Mouse (Mus musculus): ENCODE measurements around the gene Gga3. TPM values are rescaled to one million over a fixed set of nuclear protein-coding genes. Genes with fewer than 3 reads are reported as not detected.

Gene Gga3
- polyA plus RNA-seq, 2 experiments = 6.4 to 9.2 TPM

DNA sequence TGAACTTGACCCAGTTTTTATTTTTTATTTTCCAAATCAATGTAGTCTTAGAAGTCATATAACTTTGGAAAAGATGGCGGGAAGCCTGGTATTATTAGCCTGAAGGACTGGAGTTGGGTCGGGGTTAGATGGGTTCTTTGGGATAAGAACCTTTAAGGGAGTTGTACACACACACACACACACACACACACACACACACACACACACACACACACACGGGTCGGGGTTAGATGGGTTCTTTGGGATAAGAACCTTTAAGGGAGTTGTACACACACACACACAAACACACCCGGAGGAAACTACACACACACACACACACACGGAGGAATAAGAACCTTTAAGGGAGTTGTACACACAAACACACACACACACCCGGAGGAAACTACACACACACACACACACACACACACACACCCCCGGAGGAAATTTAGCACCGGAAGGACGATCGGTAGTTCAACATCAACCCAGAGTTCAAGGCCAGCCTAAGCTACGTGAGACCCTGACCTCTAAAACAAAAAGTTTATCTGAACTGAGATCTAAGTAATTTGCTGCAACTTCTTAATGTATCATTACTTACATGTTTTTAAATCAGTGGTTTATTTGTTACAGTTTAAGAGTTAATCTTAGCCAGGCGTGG is 24.7 kb upstream of the Gga3 start:
- peak; percentile 7; the same call in 1 of the 2 replicates for ATAC-seq (ENCODE audit: insufficient read depth)
- TF ChIP-seq EP300 (IDR thresholded peaks at IDR 0.05; ENCODE audit: low read depth) = no peak
- no peak for TF ChIP-seq CTCF (IDR thresholded peaks at IDR 0.05; ENCODE audit: low read depth)

GRCm38 (mm10) chr11:115627705-115628464 is 24.0 kb upstream of the Gga3 start, which contains the start of gene Slc25a19:
Slc25a19 (minus strand) TSS chr11:115628295.
- Histone ChIP-seq H3K4me3 (ENCODE audit: insufficient read depth in 1 of 2, low read depth in 2 of 2, low read length in 2 of 2) (peak within 1 kb of the TSS; percentile 85 to 97), H3K27me3 (ENCODE audit: control insufficient read depth, insufficient read depth, low read length) (no peaks in the 10 kb centered on the region), H3K36me3 (replicated peaks; ENCODE audit: control insufficient read depth, insufficient read depth, low read depth) (no peaks in the 10 kb centered on the region; the same call in 1 of the 2 replicates), H3K9ac (replicated peaks) (peak within 1 kb of the TSS; percentile 82), H3K27ac (peak within 1 kb of the TSS; percentile 66), H3K9me3 (ENCODE audit: control insufficient read depth, low read length) (no peaks in the 10 kb centered on the region), H3K4me1 (replicated peaks; ENCODE audit: control insufficient read depth in 2 of 2, insufficient read depth in 2 of 2, low read length in 1 of 2) (peaks cover 0 to 14% of the 10 kb centered on the region in 2 experiments; a peak in 3 of 4 replicates), H3K4me2 (ENCODE audit: low read depth) (peak within 1 kb of the TSS; percentile 94)
- ATAC-seq (ENCODE audit: insufficient read depth) = peak; percentile 100
- under 1% methylated on average over 47 of the region's 47 CpGs for WGBS (ENCODE audit: insufficient replicate concordance)
- DNase-seq (ENCODE audit: low read depth in 3 of 3, low spot score in 3 of 3) = peak; percentile 100
- TF ChIP-seq EP300 (IDR thresholded peaks at IDR 0.05; ENCODE audit: low read depth) (no peak), CTCF (IDR thresholded peaks at IDR 0.05; ENCODE audit: low read depth) (no peak)

More for the DNA sequence above, 24.7 kb upstream of the Gga3 start:
- H3K4me1 ChIP-seq (replicated peaks; ENCODE audit: control insufficient read depth in 2 of 2, insufficient read depth in 2 of 2, low read length in 1 of 2) = peaks cover 0 to 14% of the 10 kb centered on the region in 2 experiments; a peak in 3 of 4 replicates
- peak overlapping the region; percentile 16; the same call in 1 of the 2 replicates for H3K27ac ChIP-seq
- no peaks in the 10 kb centered on the region for H3K36me3 ChIP-seq (replicated peaks; ENCODE audit: control insufficient read depth, insufficient read depth, low read depth)
- H3K4me3 ChIP-seq (ENCODE audit: insufficient read depth in 1 of 2, low read depth in 2 of 2, low read length in 2 of 2) = peak overlapping the region; percentile 43 to 85
- peak overlapping the region; percentile 65 for H3K4me2 ChIP-seq (ENCODE audit: low read depth)
- no peaks in the 10 kb centered on the region for H3K27me3 ChIP-seq (ENCODE audit: control insufficient read depth, insufficient read depth, low read length)
- H3K9me3 ChIP-seq (ENCODE audit: control insufficient read depth, low read length) = no peaks in the 10 kb centered on the region
- WGBS (ENCODE audit: insufficient replicate concordance) = 41% methylated on average over 13 of the region's 13 CpGs
- H3K9ac ChIP-seq (replicated peaks) = peak overlapping the region; percentile 36
- DNase-seq (ENCODE audit: low read depth in 3 of 3, low spot score in 3 of 3) = no peak

GRCm38 (mm10) chr11:115626824-115627616 is 23.2 kb upstream of the Gga3 start:
- Histone ChIP-seq H3K27me3 (ENCODE audit: control insufficient read depth, insufficient read depth, low read length) (no peaks in the 10 kb centered on the region), H3K27ac (no peak overlapping the region), H3K4me2 (ENCODE audit: low read depth) (peak overlapping the region; percentile 94), H3K9ac (replicated peaks) (peak overlapping the region; percentile 82), H3K36me3 (replicated peaks; ENCODE audit: control insufficient read depth, insufficient read depth, low read depth) (peaks cover 4% of the 10 kb centered on the region), H3K4me1 (replicated peaks; ENCODE audit: control insufficient read depth in 2 of 2, insufficient read depth in 2 of 2, low read length in 1 of 2) (peaks cover 0 to 14% of the 10 kb centered on the region in 2 experiments; a peak in 3 of 4 replicates), H3K9me3 (ENCODE audit: control insufficient read depth, low read length) (no peaks in the 10 kb centered on the region), H3K4me3 (ENCODE audit: insufficient read depth in 1 of 2, low read depth in 2 of 2, low read length in 2 of 2) (peak overlapping the region; percentile 85 to 97)
- ATAC-seq (ENCODE audit: insufficient read depth) (no peak), DNase-seq (ENCODE audit: low read depth in 3 of 3, low spot score in 3 of 3) (no peak)
- TF ChIP-seq CTCF (IDR thresholded peaks at IDR 0.05; ENCODE audit: low read depth) = no peak
- TF ChIP-seq EP300 (IDR thresholded peaks at IDR 0.05; ENCODE audit: low read depth) = no peak
- WGBS (ENCODE audit: insufficient replicate concordance) = 44% methylated on average over 11 of the region's 11 CpGs

DNA sequence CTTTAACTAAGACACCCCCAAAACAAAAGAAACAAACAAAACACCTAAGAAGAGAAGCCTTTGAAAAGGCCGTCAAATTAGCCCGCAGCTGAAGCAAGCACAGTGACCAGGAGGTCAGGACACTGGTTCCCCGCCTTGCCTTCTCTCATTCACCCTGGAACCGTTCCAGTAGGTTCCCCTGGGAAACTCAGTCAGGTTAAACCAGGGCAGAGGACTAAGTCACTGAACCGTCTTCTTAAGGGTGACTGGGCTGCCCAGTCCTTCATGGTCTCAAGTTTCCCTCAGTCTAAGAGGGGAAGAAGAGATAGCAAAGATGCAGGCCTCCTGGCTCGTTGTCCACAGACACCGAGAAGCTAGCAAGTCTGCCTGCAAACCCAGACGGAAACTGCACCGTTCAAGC is 22.0 kb upstream of the Gga3 start:
- no peak overlapping the region for H3K9ac ChIP-seq (replicated peaks)
- H3K27me3 ChIP-seq (ENCODE audit: control insufficient read depth, insufficient read depth, low read length) = no peaks in the 10 kb centered on the region
- no peak overlapping the region for H3K4me2 ChIP-seq (ENCODE audit: low read depth)
- H3K27ac ChIP-seq = no peak overlapping the region
- H3K36me3 ChIP-seq (replicated peaks; ENCODE audit: control insufficient read depth, insufficient read depth, low read depth) = peaks cover 4% of the 10 kb centered on the region
- ATAC-seq (ENCODE audit: insufficient read depth) = no peak
- TF ChIP-seq EP300 (IDR thresholded peaks at IDR 0.05; ENCODE audit: low read depth) (no peak), CTCF (IDR thresholded peaks at IDR 0.05; ENCODE audit: low read depth) (no peak)
- DNase-seq (ENCODE audit: low read depth in 3 of 3, low spot score in 3 of 3) = no peak
- H3K4me3 ChIP-seq (ENCODE audit: insufficient read depth in 1 of 2, low read depth in 2 of 2, low read length in 2 of 2) = no peak overlapping the region
- peaks cover 0 to 10% of the 10 kb centered on the region in 2 experiments; a peak in 3 of 4 replicates for H3K4me1 ChIP-seq (replicated peaks; ENCODE audit: control insufficient read depth in 2 of 2, insufficient read depth in 2 of 2, low read length in 1 of 2)
- WGBS (ENCODE audit: insufficient replicate concordance) = 80% methylated on average over 9 of the region's 9 CpGs
- no peaks in the 10 kb centered on the region for H3K9me3 ChIP-seq (ENCODE audit: control insufficient read depth, low read length)

Data from liver, embryonic 14.5 days (tissue).